Mouse (Mus musculus): ENCODE results near the gene Fabp3.

Fabp3 gene

GRCm38 (mm10) chr4:130294513-130294912 is 13.9 kb upstream of the Fabp3 start:
- in situ Hi-C loops (cut with MseI, MboI): no loop called here

GRCm38 (mm10) chr4:130295047-130295745 is 13.2 kb upstream of the Fabp3 start:
- in situ Hi-C loops (cut with MseI, MboI): no loop called here

GRCm38 (mm10) chr4:130296243-130296965 is 12.0 kb upstream of the Fabp3 start:
- in situ Hi-C loops (cut with MseI, MboI): no loop called here

GRCm38 (mm10) chr4:130297123-130297529 is 11.3 kb upstream of the Fabp3 start:
- in situ Hi-C loops (cut with MseI, MboI): no loop called here

GRCm38 (mm10) chr4:130298877-130299628 is 9.3 kb upstream of the Fabp3 start:
- in situ Hi-C loops (cut with MseI, MboI): no loop called here

- in situ Hi-C loops (cut with MseI, MboI): no loop called here
Observed at GRCm38 (mm10) chr4:130299629-130300018, 8.8 kb upstream of the Fabp3 start.

GRCm38 (mm10) chr4:130302285-130302870 is 6.0 kb upstream of the Fabp3 start:
- in situ Hi-C loops (cut with MseI, MboI): no loop called here

- in situ Hi-C loops (cut with MseI, MboI): no loop called here
Observed at GRCm38 (mm10) chr4:130304746-130305145, 3.6 kb upstream of the Fabp3 start.

- in situ Hi-C loops (cut with MseI, MboI): no loop called here
Observed at GRCm38 (mm10) chr4:130306796-130307630, 1.4 kb upstream of the Fabp3 start.

GRCm38 (mm10) chr4:130307851-130308230 is 554 bp upstream of the Fabp3 start:
- in situ Hi-C loops (cut with MseI, MboI): no loop called here

GRCm38 (mm10) chr4:130309254-130309653 is 859 bp downstream of the Fabp3 start:
- in situ Hi-C loops (cut with MseI, MboI): no loop called here

GRCm38 (mm10) chr4:130312526-130312925 is 4.1 kb downstream of the Fabp3 start:
- in situ Hi-C loops (cut with MseI, MboI): no loop called here

- in situ Hi-C loops (cut with MseI, MboI): no loop called here
Observed at GRCm38 (mm10) chr4:130313552-130313951, 5.2 kb downstream of the Fabp3 start.

- in situ Hi-C loops (cut with MseI, MboI): no loop called here
Observed at GRCm38 (mm10) chr4:130315771-130316527, 7.6 kb downstream of the Fabp3 start.

- in situ Hi-C loops (cut with MseI, MboI): no loop called here
Observed at GRCm38 (mm10) chr4:130316691-130317090, 8.3 kb downstream of the Fabp3 start.

- in situ Hi-C loops (cut with MseI, MboI): no loop called here
Observed at GRCm38 (mm10) chr4:130318122-130318521, 9.7 kb downstream of the Fabp3 start.

- in situ Hi-C loops (cut with MseI, MboI): no loop called here
Observed at GRCm38 (mm10) chr4:130319564-130319963, 11.2 kb downstream of the Fabp3 start.

GRCm38 (mm10) chr4:130321640-130322039 is 13.2 kb downstream of the Fabp3 start:
- in situ Hi-C loops (cut with MseI, MboI): no loop called here

- in situ Hi-C loops (cut with MseI, MboI): no loop called here
Observed at GRCm38 (mm10) chr4:130322567-130322966, 14.2 kb downstream of the Fabp3 start.

- in situ Hi-C loops (cut with MseI, MboI): no loop called here
Observed at GRCm38 (mm10) chr4:130323165-130323564, 14.8 kb downstream of the Fabp3 start.
